Mouse (Mus musculus): ENCODE results near the gene Rbm33. TPM values are rescaled to one million over a fixed set of nuclear protein-coding genes. Genes with fewer than 3 reads are reported as not detected.

Gene Rbm33
- total RNA-seq (2015; ENCODE audit: low replicate concordance) (61.0 and 79.4 TPM in 2 replicates), total RNA-seq (2017; ENCODE audit: low replicate concordance) (103 and 115 TPM in 2 replicates)

DNA sequence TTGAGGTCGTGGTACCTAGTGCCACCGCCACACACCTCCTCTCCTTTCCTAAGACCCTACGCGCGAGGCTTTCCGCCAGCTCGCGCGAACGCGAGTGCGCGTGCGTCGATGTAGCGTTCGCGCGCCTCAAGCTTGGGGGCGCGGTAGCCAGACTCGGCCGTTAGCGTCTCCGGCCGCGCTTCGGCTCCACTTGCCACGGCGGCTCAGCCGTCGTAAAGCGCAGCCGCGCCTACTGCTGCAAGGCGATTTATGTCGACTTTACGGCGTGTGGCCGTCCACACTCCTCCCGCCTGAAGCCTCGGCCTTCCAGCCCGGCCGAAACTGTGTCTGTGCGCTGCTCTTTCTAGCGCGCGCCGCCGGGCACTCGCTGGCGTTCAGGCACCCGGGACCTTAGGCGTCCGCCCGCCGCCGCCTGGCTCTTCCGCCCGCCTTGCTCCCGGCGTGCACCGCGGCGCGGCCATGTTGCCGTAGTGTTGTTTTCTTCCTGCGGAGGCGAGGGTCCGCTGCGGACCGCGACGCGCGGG is at the start of gene Rbm33:
Gene Rbm33 (plus strand): TSS at position 400 of the 524 bp plus-strand sequence.
- ATAC-seq (replicated peaks; ENCODE audit: low FRiP score, poor library complexity, severe bottlenecking): peak; percentile 86

DNA sequence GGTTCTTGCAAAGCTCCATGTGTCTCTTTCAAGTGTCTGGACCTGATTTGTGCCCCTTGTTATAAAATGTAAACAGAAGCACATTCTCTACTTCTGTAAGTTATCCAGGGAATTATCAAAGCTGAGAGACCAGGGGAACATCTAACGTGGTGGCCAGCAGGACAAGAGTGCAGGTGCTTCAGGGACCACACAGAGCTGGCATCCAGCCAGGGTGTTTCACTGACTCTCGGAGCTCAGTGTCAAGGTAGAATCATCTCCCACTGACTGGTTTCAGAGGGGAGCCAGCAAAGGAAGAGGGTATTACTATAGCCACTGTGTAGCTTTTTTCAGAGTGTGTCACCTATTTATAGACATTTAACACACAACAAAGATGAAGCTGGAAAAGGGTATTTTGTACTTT is 49.3 kb upstream of the Rbm33 start:
- ATAC-seq (replicated peaks; ENCODE audit: low FRiP score, poor library complexity, severe bottlenecking): no peak

DNA sequence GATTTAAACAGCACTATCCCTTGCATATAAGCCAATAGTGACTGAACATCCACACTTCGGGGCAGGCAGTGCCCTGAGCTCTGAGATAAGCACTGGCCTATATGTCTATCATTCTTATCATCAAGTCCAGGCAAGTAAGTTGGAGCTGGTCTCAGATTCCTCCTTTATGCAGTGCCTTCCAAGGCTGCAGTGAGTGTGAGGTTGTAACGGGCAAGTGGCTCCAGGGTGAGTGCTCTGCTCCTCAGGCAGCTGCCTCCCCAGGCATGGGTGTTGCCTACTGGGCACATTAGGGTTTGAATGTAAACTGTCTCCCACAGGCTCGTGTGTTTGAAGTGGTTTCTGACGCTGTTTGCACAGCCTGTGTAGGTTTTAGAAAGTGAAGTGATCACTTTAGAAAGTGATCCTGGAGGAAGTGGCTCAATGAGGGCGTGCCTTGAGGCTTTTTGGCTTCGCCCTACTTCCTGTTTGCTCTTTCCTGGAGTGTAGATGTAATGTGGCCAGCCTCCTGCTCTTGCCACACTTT is 47.4 kb upstream of the Rbm33 start:
- ATAC-seq (replicated peaks; ENCODE audit: low FRiP score, poor library complexity, severe bottlenecking): peak; percentile 52; the same call in 1 of the 2 replicates

DNA sequence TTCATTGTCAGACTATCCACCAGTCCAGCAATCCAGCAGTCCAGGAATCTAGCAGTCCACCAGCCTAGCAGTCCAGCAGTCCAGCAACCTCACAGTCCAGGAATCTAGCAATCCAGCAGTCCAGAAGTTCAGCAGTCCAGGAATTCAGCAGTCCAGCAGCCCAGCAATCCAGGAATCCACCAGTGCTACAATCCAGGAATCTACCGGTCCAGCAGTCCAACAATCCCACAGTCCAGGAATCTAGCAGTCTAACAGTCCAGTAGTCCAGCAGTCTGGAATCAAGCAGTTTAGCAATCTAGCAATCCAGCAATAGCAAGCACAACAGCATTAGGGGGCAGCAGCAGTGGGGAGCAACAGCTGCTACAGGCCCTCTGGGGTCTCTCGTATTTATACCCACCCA is 44.1 kb upstream of the Rbm33 start:
- ATAC-seq (replicated peaks; ENCODE audit: low FRiP score, poor library complexity, severe bottlenecking): no peak

DNA sequence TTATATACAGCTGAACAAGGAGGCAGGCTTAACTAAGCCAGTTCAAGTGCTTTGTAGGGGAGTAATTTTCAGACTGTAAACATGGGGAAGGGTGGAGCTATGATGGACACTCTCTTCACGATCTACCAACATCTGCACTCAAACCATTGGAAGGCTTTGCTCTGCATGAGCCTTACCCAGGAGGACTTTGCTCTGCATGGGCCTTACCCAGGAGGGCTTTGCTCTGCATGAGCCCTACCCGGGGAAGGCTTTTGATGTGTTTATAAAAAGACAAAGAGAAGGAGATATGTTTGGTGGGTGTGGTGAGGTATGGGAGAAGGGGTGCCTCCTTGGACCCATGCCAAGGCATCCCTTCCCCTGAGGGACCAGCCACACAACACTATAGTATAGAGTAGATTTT is 39.6 kb upstream of the Rbm33 start:
- ATAC-seq (replicated peaks; ENCODE audit: low FRiP score, poor library complexity, severe bottlenecking): no peak

DNA sequence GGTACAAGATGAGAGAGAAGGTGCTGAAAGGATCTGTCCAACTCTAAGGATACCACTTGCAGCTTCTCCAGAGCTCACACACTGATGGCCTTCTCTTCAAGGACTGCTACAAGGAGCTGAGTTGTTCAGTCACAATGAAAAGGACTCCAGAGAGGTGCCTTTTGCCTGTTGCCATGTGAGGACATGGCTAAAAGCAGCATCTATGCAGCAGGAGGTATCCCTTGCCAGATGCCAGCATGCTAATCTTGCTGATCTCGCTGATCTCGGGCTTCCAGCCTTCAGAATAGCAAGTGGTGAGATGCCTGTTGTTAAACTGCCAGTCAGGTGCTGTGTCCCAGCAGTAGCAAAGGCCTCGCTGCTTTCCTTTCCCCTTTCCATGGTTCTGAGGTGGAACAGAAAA is 27.8 kb upstream of the Rbm33 start:
- ATAC-seq (replicated peaks; ENCODE audit: low FRiP score, poor library complexity, severe bottlenecking): no peak

DNA sequence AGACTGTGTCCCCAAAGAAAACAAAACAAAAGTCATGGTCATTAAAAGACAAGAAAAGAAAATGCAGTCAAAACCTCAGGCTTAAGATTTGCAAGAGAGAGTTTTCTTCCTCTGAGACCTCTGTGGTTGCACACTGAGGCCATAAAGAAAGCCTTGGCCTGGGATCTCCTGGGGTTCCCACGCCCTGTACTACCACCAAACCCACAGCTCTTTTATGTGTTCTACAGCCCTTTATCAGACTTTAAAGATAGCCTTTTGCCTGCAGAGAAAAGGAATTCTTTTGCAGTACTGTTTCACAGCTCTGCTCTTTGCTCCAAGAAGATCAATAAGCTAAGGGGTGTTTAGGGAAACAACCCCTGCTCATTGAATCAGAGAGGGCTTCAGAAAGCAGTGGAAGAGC is 26.3 kb upstream of the Rbm33 start:
- no peak for ATAC-seq (replicated peaks; ENCODE audit: low FRiP score, poor library complexity, severe bottlenecking)

DNA sequence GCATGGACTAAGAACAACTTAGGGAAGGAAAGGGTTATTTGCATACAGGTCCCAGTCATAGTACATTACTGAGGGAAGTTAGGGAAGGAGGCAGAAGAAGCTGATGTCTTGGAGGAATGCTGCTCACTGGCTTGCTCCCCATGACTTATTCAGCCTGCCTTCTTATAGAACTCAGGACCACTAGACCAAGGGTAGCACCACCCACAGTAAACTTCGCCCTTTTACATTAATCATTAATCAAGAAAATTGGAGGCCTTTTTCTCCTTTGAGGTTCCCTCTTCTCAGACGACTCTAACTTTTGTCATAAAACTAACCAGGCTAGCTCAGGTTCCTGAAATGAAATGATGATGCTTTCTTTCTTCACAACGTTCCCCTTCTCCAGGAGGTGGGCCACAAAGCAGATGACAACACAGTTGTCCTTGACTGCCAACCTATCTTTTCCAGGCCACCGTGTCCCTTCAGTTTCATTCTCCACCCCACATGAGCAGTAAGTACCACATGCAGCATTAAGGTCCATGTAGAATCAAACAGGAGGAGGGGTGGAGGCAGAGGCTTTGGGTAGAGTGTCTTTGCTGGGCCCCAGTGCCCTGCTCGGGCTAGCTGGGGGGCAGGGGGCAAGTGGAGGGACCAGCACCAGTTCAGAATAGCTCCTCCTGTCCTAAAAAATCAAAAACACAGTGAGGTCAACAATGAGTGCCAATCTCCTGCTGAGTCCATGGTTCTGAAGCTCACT is 25.6 kb upstream of the Rbm33 start:
- no peak for ATAC-seq (replicated peaks; ENCODE audit: low FRiP score, poor library complexity, severe bottlenecking)

DNA sequence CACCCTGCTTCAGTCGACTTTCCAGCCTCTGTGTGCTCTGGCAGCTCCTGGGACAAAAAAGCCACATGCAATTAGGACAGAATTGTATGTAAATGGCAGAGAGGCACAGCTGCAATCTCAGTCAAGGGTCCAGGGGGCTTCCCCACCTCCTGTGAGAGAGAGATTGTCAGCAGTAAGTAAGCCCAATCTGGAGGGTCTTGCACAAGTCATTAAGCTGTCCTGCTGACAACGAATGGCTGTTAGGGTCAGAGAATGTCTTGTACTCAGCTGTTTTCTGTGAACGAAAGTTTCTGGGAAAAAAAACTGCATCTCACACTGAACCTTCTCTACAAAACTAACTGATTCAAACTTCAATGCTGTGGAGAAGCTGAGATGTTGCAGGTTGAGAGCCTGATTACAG is 24.6 kb upstream of the Rbm33 start:
- ATAC-seq (replicated peaks; ENCODE audit: low FRiP score, poor library complexity, severe bottlenecking): no peak

DNA sequence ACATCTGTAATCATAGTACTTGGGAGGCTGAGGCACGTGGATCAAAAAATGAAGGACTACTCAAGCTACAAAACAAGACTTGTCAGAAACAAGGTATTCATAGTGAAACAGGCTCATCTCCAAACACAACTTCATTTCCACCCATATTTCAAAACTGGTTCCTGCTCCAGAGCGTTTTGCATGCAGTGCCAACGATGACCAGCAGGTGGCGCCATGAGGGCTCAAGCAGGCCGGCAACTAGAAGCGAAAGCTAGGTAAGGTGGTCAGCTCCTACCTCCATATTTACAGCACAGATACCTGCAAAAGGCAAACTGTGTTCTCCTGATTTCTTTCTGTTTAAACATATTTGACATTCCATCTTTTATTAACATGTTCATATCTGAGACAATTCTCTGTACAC is 22.9 kb upstream of the Rbm33 start:
- ATAC-seq (replicated peaks; ENCODE audit: low FRiP score, poor library complexity, severe bottlenecking): peak; percentile 81

DNA sequence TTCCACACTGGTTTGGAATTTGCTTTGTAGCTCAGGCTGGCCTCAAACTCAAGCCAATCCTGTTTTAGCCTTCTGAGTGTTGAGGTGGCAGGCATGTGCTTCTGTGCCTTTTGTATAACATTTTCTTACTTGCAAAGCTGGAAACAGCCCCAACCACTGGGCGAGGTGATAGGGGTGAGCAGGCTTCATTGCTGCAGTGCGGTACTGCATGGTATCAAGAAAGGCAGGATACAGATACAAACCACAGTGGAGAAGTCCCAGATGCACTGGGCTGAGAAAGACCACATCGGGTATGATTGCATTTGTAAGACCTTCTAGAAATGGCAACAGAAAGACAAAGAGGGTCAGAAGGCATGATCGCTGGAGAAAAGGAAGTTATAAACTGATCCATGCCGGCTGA is 18.8 kb upstream of the Rbm33 start:
- no peak for ATAC-seq (replicated peaks; ENCODE audit: low FRiP score, poor library complexity, severe bottlenecking)

DNA sequence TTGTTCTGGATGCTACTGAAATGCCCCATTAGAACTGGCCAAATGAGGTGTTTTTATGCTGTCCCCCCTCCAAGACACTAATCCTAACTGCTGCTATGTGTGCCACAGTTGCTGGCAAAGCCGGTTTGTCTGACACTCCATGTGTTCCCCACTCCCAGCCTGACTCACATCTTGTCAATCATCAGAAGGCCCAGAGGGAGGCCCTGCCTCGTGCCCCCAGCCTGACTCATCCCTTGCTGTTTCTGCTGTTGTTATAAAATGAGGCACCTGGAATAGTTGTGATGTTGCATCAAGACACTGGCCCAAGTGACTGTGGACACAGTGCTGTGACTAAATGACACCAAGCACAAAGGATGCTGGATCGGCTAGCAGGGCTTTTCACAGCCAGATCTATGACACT is 18.2 kb upstream of the Rbm33 start:
- ATAC-seq (replicated peaks; ENCODE audit: low FRiP score, poor library complexity, severe bottlenecking): no peak

DNA sequence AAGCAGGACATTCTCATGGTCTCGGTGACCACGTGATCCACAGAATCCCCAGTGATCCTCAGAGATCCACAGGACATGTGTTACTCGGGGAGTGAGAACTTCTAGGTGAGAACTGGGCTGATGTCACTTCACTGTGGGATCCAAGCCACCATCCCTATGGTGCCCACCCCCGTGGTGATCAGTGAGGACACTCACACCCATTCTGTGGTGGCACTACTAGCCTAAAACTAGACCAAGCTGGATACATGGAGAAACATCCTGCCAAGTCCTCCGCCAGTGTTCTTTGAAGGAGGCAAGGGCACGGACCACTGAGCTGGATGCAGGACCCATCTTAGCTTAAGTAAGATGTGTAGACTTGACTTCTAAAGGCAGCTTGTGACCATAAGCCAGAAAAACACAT is 17.6 kb upstream of the Rbm33 start:
- no peak for ATAC-seq (replicated peaks; ENCODE audit: low FRiP score, poor library complexity, severe bottlenecking)

DNA sequence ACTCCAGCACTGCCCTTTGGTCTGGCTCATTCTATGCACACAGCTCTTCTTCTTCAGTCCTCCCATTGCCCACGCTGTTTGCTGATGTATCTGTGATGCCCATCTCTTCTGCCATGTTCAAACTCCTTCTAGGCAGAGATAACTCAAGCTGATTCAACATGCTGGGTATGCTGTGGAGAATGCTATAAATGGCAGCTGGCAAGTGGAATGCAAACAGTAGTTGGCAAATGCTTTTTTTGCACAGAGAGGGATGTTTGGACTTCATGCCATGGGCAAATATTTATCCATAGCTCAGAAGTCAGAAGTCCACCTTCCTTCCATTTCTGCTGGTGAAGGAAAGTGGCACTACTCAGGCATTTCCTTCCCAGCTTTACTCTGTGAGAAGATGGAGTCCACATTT is 14.2 kb upstream of the Rbm33 start:
- no peak for ATAC-seq (replicated peaks; ENCODE audit: low FRiP score, poor library complexity, severe bottlenecking)

DNA sequence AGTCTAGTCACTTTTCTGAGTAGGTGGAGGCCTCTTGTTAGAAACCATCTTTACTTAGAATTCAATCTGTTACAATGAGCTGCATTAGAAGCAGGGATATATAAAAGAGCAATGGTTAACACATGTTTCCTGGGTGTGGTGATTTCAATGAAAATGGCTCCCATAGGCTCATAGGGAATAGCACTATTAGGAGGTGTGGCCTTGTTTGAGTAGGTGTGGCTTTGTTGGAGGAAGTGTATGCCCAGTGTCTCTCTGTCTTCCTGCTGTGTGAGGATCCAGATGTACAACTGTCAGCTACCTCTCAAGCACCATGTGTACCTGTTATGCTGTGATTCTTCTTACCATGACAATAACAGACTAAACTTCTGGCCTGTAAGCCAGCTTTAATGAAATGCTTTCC is 12.4 kb upstream of the Rbm33 start:
- no peak for ATAC-seq (replicated peaks; ENCODE audit: low FRiP score, poor library complexity, severe bottlenecking)

DNA sequence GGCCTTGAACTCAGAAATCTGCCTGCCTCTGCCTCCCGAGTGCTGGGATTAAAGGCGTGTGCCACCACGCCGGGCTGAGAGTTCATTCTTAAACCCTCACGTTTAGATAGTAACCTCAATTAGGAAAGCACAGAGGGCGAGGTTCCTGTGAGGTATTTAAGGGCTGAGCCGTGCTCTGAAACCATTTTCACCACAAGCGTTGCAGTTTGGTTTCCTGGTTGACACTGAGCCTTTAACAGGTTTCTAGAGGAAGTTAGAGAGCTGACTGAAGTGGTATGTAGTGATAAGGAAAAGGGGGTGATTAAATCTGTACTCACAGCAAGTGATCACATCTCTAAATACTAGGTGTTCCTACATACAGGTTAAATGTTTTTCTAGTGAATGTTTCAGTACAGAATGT is 1.4 kb upstream of the Rbm33 start:
- no peak for ATAC-seq (replicated peaks; ENCODE audit: low FRiP score, poor library complexity, severe bottlenecking)

DNA sequence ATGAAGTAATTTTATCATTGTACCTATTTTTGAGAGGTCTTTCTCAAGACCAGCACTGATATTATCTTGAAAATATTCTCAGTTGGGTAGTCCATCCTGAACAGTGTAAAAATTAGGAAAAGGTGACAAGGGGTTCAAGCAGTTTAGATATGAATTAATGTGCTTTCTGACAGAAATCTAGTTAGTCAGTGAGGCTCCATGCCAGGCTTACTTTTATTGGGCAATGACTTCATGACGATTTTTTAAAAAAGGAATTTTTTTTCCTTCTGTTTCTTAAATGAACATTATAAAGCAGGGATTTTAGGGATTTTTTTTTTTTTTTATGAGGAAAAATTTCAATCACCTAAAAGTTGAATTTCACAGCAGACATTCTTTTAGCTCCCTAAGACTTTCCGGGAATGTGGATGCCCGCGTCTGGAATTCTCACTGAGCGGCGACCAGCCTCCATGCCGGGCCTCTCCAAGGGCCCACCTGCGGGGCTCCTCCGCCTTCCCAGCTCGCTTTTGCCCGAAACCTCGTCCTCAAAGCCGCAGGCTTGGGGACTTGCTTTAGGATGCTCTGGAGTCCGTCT is 685 bp upstream of the Rbm33 start:
- peak; percentile 52 for ATAC-seq (replicated peaks; ENCODE audit: low FRiP score, poor library complexity, severe bottlenecking)

DNA sequence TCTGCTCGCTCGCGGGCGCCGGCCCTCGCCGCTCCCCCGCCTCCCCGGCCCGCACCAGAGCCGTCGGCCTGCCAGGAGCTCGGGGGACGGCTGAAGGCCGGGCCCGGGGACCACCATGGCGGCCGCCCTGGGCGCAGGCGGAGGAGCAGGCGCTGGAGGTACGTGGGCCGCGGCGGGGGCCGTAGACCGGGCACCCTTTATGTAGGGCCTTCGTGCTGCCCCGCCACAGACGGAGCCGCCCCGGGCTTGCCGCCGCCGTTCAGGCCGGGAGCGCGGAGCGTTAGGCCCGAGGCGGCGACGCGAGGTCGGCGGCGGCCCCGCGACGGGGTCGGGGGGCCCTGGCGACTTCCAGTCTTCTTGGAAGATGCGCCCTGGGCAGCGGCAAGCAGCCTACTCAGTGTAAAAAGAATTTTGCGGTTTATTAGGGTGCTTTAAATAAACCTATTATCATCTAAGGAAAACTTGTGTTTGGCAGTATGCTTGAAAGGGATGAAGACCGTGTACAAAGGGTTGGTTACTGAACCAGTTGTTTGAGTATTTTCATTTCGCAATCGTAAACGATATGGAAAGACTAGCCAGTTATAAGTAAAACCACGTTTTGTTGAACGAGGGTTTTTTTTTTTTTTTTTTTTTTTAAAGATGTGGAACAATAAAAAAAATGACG is 464 bp downstream of the Rbm33 start:
- peak; percentile 15; the same call in 1 of the 2 replicates for ATAC-seq (replicated peaks; ENCODE audit: low FRiP score, poor library complexity, severe bottlenecking)

DNA sequence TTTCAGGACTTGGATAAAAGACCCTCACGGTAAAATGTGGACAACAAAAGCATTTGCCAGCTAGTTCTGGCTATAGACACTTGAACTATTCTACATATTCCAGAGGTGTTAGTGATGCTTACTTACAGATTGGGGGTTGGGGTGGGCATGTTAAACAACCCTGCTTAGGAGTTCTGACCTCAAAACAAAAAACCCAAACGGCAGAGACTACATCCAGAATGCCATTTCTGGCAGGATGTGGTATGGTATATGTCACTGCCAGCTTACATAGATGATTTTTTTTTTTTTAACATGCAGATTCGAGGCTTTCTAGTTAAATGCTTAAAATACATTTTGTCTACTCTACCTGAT is 971 bp downstream of the Rbm33 start:
- ATAC-seq (replicated peaks; ENCODE audit: low FRiP score, poor library complexity, severe bottlenecking): no peak

DNA sequence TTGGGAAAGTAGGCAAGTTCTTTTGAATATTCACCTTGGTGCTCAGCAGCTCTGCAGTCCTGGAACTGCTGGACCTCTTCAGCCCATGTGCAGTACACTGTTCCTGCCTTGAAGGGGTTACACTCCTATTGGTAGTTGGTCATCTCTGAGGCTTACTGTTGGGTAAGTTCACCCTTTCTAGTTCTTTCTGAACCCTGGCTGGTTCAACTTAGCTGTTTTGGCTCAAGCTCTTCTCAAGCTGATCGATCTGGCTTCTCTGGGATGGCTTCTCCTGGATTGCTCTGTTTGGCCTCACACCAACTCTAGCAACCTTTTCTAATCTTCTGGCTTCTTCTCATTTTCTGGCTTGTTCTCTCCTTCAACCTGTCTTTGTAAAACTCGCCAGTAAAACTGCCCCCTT is 1.8 kb downstream of the Rbm33 start:
- no peak for ATAC-seq (replicated peaks; ENCODE audit: low FRiP score, poor library complexity, severe bottlenecking)

DNA sequence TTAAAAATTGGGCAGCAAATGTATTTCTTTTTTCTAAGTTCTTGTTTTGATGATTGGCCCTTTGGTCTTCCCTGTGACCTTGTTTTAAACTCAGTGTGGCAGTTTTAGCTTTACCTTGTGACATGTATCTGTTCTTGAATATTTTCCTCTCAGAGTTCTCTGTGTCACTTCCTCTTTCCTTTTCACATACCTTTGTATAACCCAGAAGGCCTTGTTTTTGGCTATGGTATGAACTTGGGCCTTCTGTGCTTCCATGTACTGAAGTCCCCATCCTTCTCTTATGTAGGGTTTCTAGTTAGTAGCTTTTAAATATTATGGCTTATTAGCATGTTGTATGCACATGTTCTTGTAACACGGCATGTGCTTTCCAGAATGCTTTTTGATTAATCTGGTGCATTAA is 4.8 kb downstream of the Rbm33 start:
- ATAC-seq (replicated peaks; ENCODE audit: low FRiP score, poor library complexity, severe bottlenecking): no peak
